Mouse (Mus musculus): ENCODE results near the gene Tnc.

GRCm38 (mm10) chr4:63935314-63935713 is 111.5 kb downstream of the Tnc start:
- TF ChIP-seq EP300 (IDR thresholded peaks at IDR 0.05; ENCODE audit: insufficient read depth, low read depth, low read length), result no peak
- no peak for TF ChIP-seq CTCF (IDR thresholded peaks at IDR 0.05)
- no peak for TF ChIP-seq POLR2A (IDR thresholded peaks at IDR 0.05; ENCODE audit: insufficient read depth, low read depth, low read length)

All from heart, adult 2 months (tissue).